13 mouse cellular contexts compared by ENCODE assay signal in the genomic region with DNA sequence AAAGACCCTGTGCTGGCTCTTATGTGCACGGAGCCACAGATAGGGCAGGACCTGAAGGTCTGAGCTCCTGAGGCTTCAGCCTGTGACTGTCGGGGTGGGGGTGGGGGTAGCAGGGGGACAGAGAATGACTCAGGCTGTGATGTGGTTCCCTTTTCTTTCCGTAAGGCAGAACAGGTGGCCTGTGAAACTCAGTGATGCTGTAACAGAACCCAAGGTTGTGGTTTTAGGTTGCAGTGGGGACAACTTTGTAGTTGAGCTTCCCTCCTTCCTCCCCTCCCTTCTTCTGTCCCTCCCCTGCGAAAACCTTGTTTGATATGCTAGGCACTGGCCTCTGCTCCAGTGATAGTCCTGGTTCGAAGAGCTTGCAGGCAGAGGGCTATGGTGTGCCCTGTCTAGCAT. TPM values are rescaled to one million over a fixed set of nuclear protein-coding genes. Genes with fewer than 3 reads are reported as not detected.
A peak's percentile ranks its signal among the peaks of the same experiment; 100 is the strongest.
DNase-seq lines count a peak whose midpoint lies in the region; ATAC-seq and TF ChIP-seq lines count a peak whose summit lies in the region.
"Had no signal": no experiment of that assay in that cellular context is flagged by ENCODE, and none has a peak within 500 bp of the region (broad histone marks: within the 10 kb centered on the region; RNA-seq: fewer than 3 reads in every experiment).

No protein-coding gene starts in this region.

- ATAC-seq in CD4-positive, CD25-positive, alpha-beta regulatory T cell, adult 4 months, result peak; percentile 79
- peak; percentile 94 for ATAC-seq in megakaryocyte, adult 5-6 weeks (ENCODE audit: poor library complexity, severe bottlenecking)
- ATAC-seq in stomach, postnatal 0 days (ENCODE audit: low FRiP score, low TSS enrichment), result no peak
- no peak for ATAC-seq in forebrain, embryonic 16.5 days
- ATAC-seq: midbrain, embryonic 13.5 days had no signal

- no peaks in the 10 kb centered on the region for H3K27me3 ChIP-seq in stomach, postnatal 0 days (ENCODE audit: control insufficient read depth, insufficient read depth, low read length)
- H3K27me3 ChIP-seq in forebrain, embryonic 16.5 days (replicated peaks; ENCODE audit: control insufficient read depth, insufficient read depth, low read length), result no peaks in the 10 kb centered on the region
- H3K27me3 ChIP-seq: kidney, embryonic 15.5 days; limb, embryonic 13.5 days; lung, embryonic 15.5 days; midbrain, embryonic 13.5 days had no signal

- H3K36me3 ChIP-seq in stomach, postnatal 0 days (ENCODE audit: control insufficient read depth, insufficient read depth, low read length), result no peaks in the 10 kb centered on the region
- H3K36me3 ChIP-seq in forebrain, embryonic 16.5 days (ENCODE audit: control insufficient read depth, insufficient read depth), result peaks cover 19% of the 10 kb centered on the region
- H3K36me3 ChIP-seq: heart, embryonic 13.5 days; kidney, embryonic 15.5 days; limb, embryonic 13.5 days; lung, embryonic 15.5 days had no signal

- no peaks in the 10 kb centered on the region for H3K9me3 ChIP-seq in stomach, postnatal 0 days (ENCODE audit: control insufficient read depth, low read length)
- no peaks in the 10 kb centered on the region for H3K9me3 ChIP-seq in forebrain, embryonic 16.5 days (ENCODE audit: control insufficient read depth, low read length)
- H3K9me3 ChIP-seq: heart, embryonic 13.5 days; kidney, embryonic 15.5 days; limb, embryonic 13.5 days; lung, embryonic 15.5 days; midbrain, embryonic 13.5 days had no signal

- no peaks in the 10 kb centered on the region for H3K4me1 ChIP-seq in stomach, postnatal 0 days (replicated peaks; ENCODE audit: control insufficient read depth, insufficient read depth)
- H3K4me1 ChIP-seq in forebrain, embryonic 16.5 days (replicated peaks; ENCODE audit: control insufficient read depth, insufficient read depth, low read length), result peaks cover 5% of the 10 kb centered on the region; the same call in 1 of the 2 replicates
- H3K4me1 ChIP-seq: lung, embryonic 15.5 days had no signal

- TF ChIP-seq CTCF in stomach, postnatal 0 days (IDR thresholded peaks at IDR 0.05; ENCODE audit: low read depth), result no peak

- peak; percentile 58 to 62 for DNase-seq in B cell, adult 2 months
- no peak for DNase-seq in stomach, postnatal 0 days (ENCODE audit: low spot score)
- DNase-seq in left cerebral cortex, adult 8-10 months (ENCODE audit: low spot score in 2 of 2), result no peak
- DNase-seq in layer of hippocampus, postnatal 10 days (ENCODE audit: low spot score in 2 of 2), result no peak

- H3K27ac ChIP-seq in stomach, postnatal 0 days (replicated peaks), result 0 out of 2 replicates have a peak overlapping the region, but pooled peaks have one; percentile 13
- H3K27ac ChIP-seq in forebrain, embryonic 16.5 days (ENCODE audit: low read length), result no peak overlapping the region
- H3K27ac ChIP-seq: heart, embryonic 13.5 days; hindbrain, embryonic 14.5 days; kidney, embryonic 15.5 days; limb, embryonic 13.5 days; lung, embryonic 15.5 days; midbrain, embryonic 13.5 days had no signal

- no peak overlapping the region for H3K4me2 ChIP-seq in stomach, postnatal 0 days (replicated peaks; ENCODE audit: low read depth)
- H3K4me2 ChIP-seq in forebrain, embryonic 16.5 days (ENCODE audit: low read length), result no peak overlapping the region
- H3K4me2 ChIP-seq: heart, embryonic 13.5 days; hindbrain, embryonic 14.5 days; kidney, embryonic 15.5 days; limb, embryonic 13.5 days; lung, embryonic 15.5 days; midbrain, embryonic 13.5 days had no signal

- H3K4me3 ChIP-seq in stomach, postnatal 0 days (ENCODE audit: low read depth, low read length), result no peak overlapping the region
- no peak overlapping the region for H3K4me3 ChIP-seq in forebrain, embryonic 16.5 days (replicated peaks; ENCODE audit: low read length)
- H3K4me3 ChIP-seq: heart, embryonic 13.5 days; kidney, embryonic 15.5 days; limb, embryonic 13.5 days; lung, embryonic 15.5 days; midbrain, embryonic 13.5 days had no signal

- 44% methylated on average over 5 of the region's 5 CpGs for WGBS in stomach, postnatal 0 days
- WGBS in forebrain, embryonic 16.5 days, result 84% methylated on average over 5 of the region's 5 CpGs

- TF ChIP-seq EP300 in stomach, postnatal 0 days (optimal IDR thresholded peaks at IDR 0.05), result no peak

- H3K9ac ChIP-seq in stomach, postnatal 0 days (ENCODE audit: low read length), result no peak overlapping the region
- H3K9ac ChIP-seq in forebrain, embryonic 16.5 days (replicated peaks; ENCODE audit: low read depth, low read length), result no peak overlapping the region
- H3K9ac ChIP-seq: heart, embryonic 13.5 days; hindbrain, embryonic 14.5 days; kidney, embryonic 15.5 days; limb, embryonic 13.5 days; lung, embryonic 15.5 days; midbrain, embryonic 13.5 days had no signal

RNA-seq across cellular contexts. Expression of a gene that starts 16.9 kb away (rescaled TPM):
- polyA plus RNA-seq in CD4-positive, CD25-positive, alpha-beta regulatory T cell, adult 4 months (2017; shearing (Covaris generic)), result not detected
- 1.1 and 1.4 TPM in 2 replicates for total RNA-seq in megakaryocyte, adult 5-6 weeks (2015)
- 3.9 and 5.0 TPM in 2 replicates for total RNA-seq in megakaryocyte, adult 5-6 weeks (2017)
- 0.68 and 1.0 TPM in 2 replicates for polyA plus RNA-seq in stomach, postnatal 0 days (2015; fragmentation: Nextera tagmentation; extraction: Ambion mirVana)
- 100 to 1,000 TPM; 131 to 159 (median 145) TPM for total RNA-seq in left cerebral cortex, adult 8-10 months (2022)
- polyA plus RNA-seq in forebrain, embryonic 16.5 days (2015; fragmentation: Nextera tagmentation; extraction: Ambion mirVana), result 2.5 and 2.6 TPM in 2 replicates
- total RNA-seq in layer of hippocampus, postnatal 10 days (2021), result 100 to 1,000 TPM; 100 to 104 TPM

RNA-seq across cellular contexts. Expression of a gene that starts 46.1 kb away (rescaled TPM):
- 100 to 1,000 TPM; 138 to 191 TPM for polyA plus RNA-seq in CD4-positive, CD25-positive, alpha-beta regulatory T cell, adult 4 months (2017; shearing (Covaris generic))
- 82.3 and 95.7 TPM in 2 replicates for total RNA-seq in megakaryocyte, adult 5-6 weeks (2015)
- 22.8 and 27.7 TPM in 2 replicates for total RNA-seq in megakaryocyte, adult 5-6 weeks (2017)
- 93.1 and 94.6 TPM in 2 replicates for polyA plus RNA-seq in stomach, postnatal 0 days (2015; fragmentation: Nextera tagmentation; extraction: Ambion mirVana)
- 100 to 1,000 TPM; 109 to 132 (median 111) TPM for total RNA-seq in left cerebral cortex, adult 8-10 months (2022)
- 174 and 175 TPM in 2 replicates for polyA plus RNA-seq in forebrain, embryonic 16.5 days (2015; fragmentation: Nextera tagmentation; extraction: Ambion mirVana)
- total RNA-seq in layer of hippocampus, postnatal 10 days (2021), result 10 to 100 TPM; 95.3 to 98.4 TPM

RNA-seq across cellular contexts. Expression of a gene that starts 49.4 kb away (rescaled TPM):
- polyA plus RNA-seq in CD4-positive, CD25-positive, alpha-beta regulatory T cell, adult 4 months (2017; shearing (Covaris generic)), result not detected
- total RNA-seq in megakaryocyte, adult 5-6 weeks (2015), result 9.2 and 10.5 TPM in 2 replicates
- 8.3 and 9.7 TPM in 2 replicates for total RNA-seq in megakaryocyte, adult 5-6 weeks (2017)
- polyA plus RNA-seq in stomach, postnatal 0 days (2015; fragmentation: Nextera tagmentation; extraction: Ambion mirVana), result 0.98 and 1.0 TPM in 2 replicates
- 1 to 10 TPM; 1.6 to 5.0 (median 2.9) TPM for total RNA-seq in left cerebral cortex, adult 8-10 months (2022)
- polyA plus RNA-seq in forebrain, embryonic 16.5 days (2015; fragmentation: Nextera tagmentation; extraction: Ambion mirVana), result 0.30 and 0.66 TPM in 2 replicates
- total RNA-seq in layer of hippocampus, postnatal 10 days (2021), result 1 to 10 TPM; 1.2 to 1.9 TPM

Comparison
In these comparisons a context has a peak if more than half of its experiments do, and no peak if none do; other contexts are left out.
1. DNase-seq: peak in B cell, adult 2 months (2 of 2); none in stomach, postnatal 0 days (single experiment), left cerebral cortex, adult 8-10 months (0 of 2) and layer of hippocampus, postnatal 10 days (0 of 2).
2. ATAC-seq: peak in CD4-positive, CD25-positive, alpha-beta regulatory T cell, adult 4 months (single experiment) and megakaryocyte, adult 5-6 weeks (single experiment); none in stomach, postnatal 0 days (single experiment) and forebrain, embryonic 16.5 days (single experiment).
3. RNA of a gene that starts 16.9 kb away (total RNA-seq): 131 to 159 TPM in left cerebral cortex, adult 8-10 months and 100 to 104 TPM in layer of hippocampus, postnatal 10 days; 1.1 to 5.0 TPM in megakaryocyte, adult 5-6 weeks; every median in the first group is over 10 times any median in the second.